Mouse (Mus musculus): Measurements from ENCODE around the gene Wdr35. TPM values are rescaled to one million over a fixed set of nuclear protein-coding genes. Genes with fewer than 3 reads are reported as not detected.
"Not testable (repeated sequence)": the region's sequence is repeated elsewhere in the genome, so short reads cannot be mapped to it uniquely, and the experiment has no call there.

Gene Wdr35
- total RNA-seq, 2 experiments from 2014 or later = 1.1 TPM; not detected in 1

DNA sequence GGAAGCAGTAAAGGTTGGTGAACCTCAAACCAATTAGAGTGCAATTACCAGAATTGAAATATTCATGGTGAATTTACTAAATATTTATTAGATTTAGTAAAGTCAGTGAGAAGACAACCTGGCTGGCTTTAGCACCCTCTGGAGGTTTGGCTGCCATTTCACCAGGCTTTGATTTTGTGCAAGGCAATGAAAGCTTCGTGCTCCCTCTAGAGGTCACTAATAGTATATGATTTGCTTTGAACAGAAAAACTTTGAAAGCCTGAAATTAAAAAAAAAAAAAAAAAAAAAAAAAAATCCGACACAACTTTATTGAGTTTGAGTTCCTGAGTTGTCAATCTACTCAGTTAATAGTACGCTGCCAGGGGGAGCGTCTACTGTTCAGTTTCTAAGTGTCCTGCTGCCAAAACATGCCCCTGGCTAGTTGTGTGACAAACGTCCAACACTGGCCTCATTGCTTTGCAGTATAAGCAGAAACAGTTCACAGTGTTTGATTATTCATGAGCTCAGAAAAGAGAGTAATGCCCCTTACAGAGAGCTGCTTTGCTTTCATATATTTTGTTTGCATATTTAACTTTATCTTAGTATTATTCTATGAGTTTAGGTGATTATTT is 28.5 kb downstream of the Wdr35 start:
- peak; percentile 74; the same call in 1 of the 2 replicates for ATAC-seq (replicated peaks; ENCODE audit: low FRiP score, poor library complexity, severe bottlenecking)

DNA sequence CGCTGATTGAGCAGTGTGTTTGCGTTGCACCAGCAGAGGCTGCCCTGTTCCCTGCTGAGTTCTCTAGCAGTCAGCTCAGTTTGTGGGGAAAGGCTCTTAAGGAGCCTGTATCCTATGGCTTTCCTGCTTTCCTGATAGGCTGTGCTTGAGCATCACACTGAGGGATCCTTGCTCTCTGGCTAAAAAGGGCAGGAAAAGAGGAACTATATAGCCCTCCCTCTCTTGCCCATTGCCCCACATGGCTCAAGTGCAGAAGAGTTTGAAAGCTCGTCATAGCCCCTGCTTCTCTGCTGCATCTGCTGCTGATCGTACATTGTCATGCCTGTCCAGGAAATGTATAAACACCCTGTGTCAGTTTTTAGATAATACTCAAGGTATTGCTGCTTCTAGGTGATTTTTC is 33.5 kb downstream of the Wdr35 start:
- no peak for ATAC-seq (replicated peaks; ENCODE audit: low FRiP score, poor library complexity, severe bottlenecking)

DNA sequence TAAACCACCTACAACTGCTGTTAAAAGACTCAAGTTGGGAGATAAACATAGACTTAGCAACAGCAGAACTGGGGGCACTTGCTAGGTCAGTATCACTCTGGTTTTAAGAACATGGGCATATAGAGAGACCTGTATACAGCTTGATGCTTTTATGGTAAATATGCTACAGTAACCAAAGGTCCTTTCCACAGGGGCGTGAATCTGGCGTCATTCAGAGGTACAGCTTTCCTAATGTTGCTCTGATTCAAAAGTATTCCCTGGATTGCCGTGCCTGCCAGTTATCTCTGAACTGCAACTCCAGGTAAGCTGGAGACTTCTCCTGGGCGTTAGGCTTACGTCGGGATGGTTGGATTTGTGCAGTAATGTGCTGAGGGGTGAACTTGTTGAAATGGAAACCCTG is 34.1 kb downstream of the Wdr35 start:
- no peak for ATAC-seq (replicated peaks; ENCODE audit: low FRiP score, poor library complexity, severe bottlenecking)

DNA sequence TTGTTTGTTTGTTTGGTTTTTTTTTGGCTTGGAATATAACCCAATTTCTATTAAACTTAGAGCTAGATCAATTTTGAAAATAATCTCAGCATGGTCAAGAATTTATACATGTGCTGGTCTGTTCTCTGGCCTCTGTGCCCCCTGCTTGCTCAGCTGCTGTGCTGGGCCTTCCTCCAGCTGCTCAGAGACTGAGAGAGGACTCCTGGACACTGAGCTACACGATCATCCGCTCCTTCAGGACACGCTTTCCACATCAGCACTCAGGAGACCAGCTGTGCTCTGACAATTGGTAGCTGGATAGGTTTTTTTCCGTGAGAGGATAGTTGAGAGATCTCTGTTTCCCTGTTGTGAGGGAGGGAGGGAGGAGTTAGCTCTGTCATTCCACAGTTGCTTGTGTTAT is 36.6 kb downstream of the Wdr35 start:
- ATAC-seq (replicated peaks; ENCODE audit: low FRiP score, poor library complexity, severe bottlenecking) = no peak

DNA sequence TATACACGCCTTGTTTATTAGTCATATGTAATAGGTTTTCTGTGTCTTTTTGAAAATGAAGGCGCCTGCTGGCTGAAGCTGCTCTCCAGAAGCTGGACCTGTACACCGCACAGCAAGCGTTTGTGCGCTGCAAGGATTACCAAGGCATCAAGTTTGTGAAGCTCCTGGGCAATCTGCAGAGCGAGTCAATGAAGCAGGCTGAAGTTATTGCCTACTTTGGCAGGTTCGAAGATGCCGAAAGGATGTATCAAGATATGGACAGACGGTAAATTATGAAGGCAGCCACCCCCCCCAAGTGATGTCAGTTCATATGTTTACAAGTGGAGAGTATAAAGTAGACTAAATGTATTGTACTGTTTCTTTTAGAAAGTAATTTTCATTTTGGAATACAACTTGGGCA is 42.7 kb downstream of the Wdr35 start:
- ATAC-seq (replicated peaks; ENCODE audit: low FRiP score, poor library complexity, severe bottlenecking) = no peak

DNA sequence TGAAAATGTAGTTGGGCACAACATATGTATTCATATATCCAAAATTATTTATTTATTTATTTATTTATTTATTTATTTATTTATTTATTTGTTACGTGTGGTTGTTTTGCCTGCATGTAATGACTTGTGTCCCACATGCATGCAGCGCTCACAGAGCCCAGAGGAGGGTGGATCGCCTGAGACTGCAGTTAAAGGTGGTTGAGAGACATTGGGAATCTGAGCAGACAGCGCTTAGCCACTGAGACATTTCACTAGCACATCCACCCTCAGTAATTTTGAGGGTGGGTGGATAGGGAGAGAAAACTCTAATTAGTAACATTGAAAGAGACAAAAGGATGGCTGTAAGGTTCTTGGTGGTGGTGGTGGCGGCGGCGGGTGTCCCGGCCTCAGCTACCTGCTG is 46.7 kb downstream of the Wdr35 start:
- ATAC-seq (replicated peaks; ENCODE audit: low FRiP score, poor library complexity, severe bottlenecking) = no peak

DNA sequence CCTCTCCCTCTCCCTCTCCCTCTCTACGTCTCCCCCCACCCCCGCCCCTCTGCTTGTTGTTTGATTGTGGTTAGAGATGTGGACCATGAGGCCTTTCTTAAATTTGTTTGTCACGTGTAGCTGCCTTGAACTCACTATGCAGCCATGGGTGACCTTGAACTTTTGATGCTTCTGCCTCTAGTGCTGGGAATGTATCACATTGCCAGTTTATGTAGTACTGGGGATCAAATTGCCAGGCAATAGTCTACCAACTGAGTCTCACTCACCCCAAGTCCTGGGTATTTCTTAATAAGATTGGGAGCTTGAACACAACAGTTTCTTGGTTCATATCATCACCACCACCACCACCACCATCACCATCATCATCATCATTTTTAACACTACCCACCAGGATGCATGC is 47.3 kb downstream of the Wdr35 start:
- no peak for ATAC-seq (replicated peaks; ENCODE audit: low FRiP score, poor library complexity, severe bottlenecking)

DNA sequence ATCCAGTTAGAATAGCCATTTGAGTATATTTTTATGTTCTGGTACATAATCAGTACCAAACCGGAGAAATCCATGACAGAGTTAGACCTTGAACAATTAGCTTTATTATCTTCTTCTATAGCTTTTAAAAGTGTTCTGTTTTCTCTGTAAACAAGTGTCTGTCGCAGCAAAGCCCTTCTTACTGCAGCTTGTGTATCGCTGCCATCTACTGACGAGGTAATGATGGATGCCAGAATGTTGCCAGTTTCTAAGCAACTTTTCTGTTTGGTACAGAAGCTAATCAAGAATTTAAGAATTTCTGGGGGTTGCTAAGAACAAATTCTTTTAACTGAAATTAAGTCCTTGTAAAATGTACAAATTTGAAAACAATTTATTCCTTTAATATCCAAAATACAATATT is 49.3 kb downstream of the Wdr35 start:
- ATAC-seq (replicated peaks; ENCODE audit: low FRiP score, poor library complexity, severe bottlenecking) = no peak

DNA sequence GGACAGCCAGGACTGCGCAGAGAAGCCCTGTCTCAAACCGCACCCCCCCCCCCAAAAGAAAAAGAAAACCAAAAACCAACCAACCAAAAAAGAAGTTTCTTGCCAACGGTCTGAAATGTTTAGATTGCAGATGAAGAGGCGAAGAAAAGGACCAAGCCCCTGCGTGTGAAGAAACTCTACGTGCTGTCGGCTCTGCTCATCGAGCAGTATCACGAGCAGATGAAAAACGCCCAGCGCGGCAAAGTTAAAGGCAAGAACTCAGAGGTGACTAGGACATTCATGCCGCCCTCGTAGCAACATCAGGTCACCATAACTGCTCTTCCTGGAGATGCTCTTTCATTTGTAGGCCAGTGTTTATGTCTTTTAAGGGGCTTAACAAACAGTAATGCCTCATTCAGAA is 50.4 kb downstream of the Wdr35 start:
- no peak for ATAC-seq (replicated peaks; ENCODE audit: low FRiP score, poor library complexity, severe bottlenecking)

DNA sequence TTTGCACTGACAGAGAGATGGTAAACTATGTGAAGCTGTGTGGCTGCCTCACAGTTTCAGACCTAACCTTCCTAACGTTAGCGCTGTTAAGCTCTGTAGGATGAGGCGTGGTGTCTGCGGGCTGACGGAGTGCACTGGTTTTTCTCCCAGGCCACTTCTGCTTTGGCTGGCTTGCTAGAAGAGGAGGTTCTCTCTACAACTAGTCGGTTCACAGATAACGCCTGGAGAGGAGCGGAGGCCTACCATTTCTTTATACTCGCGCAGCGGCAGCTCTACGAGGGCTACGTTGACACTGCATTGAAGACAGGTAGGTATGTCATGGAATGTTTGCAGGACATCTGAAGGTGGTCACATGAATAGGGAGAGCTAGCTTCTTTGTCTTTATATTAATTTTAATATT is 51.0 kb downstream of the Wdr35 start:
- ATAC-seq (replicated peaks; ENCODE audit: low FRiP score, poor library complexity, severe bottlenecking) = no peak

DNA sequence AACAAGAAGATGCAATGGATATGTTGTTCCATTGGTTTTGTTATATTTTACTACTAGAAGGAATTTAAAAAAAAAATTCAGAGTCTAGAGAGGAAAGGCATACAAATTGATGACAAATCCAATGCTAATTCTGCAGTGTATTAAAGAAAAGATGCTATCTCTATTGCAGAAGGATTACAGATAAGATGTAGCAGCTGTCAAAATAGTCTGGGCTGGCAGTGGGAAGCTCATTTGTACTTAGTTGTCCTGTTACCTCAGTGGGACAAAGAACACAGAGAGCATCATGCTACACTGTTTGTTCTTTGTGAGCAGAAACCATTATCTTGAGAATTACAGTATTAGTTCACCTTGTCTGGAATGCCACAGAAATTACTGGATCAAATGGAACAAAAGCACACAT is 53.2 kb downstream of the Wdr35 start:
- ATAC-seq (replicated peaks; ENCODE audit: low FRiP score, poor library complexity, severe bottlenecking) = no peak

DNA sequence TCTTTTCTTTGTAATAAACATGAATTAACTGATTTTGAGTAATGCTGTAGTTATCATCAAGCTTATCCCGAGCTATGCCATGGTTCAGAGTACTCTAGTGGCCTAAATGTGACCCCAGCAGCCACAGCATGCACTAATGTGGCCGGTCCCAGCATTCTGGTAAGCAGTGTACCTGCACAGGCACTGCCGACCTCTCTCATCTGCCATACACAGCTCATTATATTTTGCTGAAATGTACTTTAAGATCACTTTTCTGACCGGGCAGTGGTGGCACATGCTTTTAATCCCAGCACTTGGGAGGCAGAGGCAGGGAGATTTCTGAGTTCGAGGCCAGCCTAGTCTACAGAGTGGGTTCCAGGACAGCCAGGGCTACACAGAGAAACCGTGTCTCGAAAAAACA is 55.1 kb downstream of the Wdr35 start:
- not testable (repeated sequence) for ATAC-seq (replicated peaks; ENCODE audit: low FRiP score, poor library complexity, severe bottlenecking)

DNA sequence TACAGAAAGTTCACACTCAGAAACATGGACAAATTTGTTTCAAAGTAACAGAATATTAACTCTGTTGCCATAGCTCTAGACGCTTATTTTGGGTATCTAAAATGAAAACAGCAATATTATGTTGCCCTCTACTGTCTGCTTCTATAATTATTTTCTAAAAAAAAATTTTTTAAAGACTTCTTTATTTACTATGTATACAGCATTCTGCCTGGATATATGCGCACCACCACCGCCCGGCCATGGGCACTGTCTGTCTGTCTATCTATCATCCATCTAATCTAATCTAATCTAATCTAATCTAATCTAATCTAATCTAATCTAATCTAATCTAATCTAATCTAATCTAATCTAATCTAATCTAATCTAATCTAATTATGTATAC is 55.8 kb downstream of the Wdr35 start:
- ATAC-seq (replicated peaks; ENCODE audit: low FRiP score, poor library complexity, severe bottlenecking) = no peak

DNA sequence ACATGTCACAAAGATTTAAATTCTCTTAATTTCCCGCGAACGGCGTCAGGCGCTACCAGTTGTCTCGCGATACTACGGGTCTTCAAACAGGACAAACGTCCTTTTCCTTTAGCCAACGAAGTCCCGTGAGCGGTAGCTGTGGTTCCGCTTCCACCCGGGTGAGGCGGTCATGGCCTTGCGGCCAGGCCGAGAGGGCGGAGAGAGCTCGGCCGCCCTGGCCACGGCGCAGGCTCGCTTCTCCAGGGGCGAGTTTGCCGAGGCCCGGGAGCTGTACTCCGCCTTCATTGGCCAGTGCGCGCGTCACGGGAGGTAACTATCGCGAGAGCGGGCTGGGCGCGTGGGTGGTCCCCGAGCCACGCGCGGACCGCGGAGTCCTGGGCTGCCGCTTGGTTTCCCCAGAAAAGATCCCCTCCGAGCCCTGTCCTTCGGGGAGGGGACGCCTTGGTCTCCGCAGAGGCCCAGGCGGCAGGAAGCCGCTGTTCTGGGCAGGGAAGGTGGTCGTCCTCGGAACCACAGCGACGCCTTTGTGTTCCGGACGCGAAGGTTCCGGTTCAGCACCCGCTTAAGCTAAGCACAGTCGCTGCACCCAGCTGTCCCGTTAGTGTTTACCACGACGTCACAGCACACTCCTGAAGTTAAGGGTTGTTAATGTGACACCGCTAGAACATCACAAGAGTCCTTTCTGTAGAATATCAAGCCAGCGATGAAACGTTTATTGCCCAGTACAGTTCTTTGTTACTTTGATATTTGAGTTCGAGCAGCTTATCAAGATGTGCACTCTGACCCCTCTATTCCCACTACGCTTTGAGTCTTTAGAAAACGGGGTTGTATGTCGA is 56.4 kb downstream of the Wdr35 start, which contains the start of gene Ttc32:
Ttc32 (plus strand) TSS at position 110 of the 836 bp plus-strand sequence.
- peak; percentile 83 for ATAC-seq (replicated peaks; ENCODE audit: low FRiP score, poor library complexity, severe bottlenecking)

DNA sequence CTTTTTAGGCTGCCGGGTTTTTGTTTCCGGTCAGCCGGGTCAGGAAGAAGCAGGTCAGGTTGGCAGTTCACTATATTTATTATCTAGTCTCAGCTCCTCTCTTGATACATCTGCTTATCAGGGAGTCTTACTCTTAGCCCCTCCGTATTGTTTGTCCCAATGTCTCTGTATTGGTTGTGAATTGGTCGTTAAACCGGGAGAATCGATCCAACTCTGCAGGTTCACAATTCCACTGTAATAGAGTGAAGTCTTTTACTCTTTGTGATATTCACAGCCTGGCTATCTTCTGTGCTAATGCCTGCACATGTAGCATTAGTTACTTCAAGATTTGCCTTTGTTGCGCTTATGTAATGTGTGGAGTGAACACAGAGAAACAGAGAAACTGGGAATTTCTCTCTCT is 57.5 kb downstream of the Wdr35 start:
- no peak for ATAC-seq (replicated peaks; ENCODE audit: low FRiP score, poor library complexity, severe bottlenecking)

DNA sequence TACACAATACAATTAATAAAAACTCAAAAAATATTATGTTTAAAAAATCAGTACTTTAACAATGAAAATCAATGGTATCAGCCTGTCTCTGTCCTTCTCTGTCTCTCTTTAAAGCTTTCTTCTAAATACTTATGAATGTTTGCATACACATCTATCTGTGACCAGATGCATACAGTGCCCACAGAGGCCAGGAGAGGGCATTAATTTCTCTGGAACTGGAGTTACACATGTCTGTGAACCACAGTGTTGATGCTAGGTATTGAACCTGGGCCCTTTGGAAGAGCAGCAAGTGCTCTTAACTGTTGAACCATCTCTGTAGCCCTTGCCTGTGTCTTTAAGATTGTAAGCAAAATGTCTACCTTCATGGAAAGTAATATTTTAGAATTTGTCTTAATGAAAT is 59.4 kb downstream of the Wdr35 start:
- ATAC-seq (replicated peaks; ENCODE audit: low FRiP score, poor library complexity, severe bottlenecking) = no peak

DNA sequence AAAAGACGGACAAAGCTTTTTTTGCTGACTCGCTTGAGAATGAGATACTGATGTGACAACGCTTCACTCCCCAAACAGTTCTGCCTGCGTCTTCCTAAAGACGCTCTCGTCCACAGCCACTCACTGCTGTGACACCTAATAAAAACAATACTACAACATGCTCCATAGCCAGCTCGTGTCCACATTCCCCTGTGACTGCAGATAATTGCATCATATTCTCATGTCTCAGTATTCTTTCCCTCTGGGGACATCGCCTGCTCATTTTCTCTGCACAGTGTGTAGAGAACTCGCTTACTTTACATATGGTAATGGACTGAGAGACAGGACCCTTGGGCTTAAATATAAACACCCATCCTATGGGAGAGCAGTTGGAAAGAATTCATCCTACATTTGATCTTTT is 62.7 kb downstream of the Wdr35 start:
- no peak for ATAC-seq (replicated peaks; ENCODE audit: low FRiP score, poor library complexity, severe bottlenecking)

DNA sequence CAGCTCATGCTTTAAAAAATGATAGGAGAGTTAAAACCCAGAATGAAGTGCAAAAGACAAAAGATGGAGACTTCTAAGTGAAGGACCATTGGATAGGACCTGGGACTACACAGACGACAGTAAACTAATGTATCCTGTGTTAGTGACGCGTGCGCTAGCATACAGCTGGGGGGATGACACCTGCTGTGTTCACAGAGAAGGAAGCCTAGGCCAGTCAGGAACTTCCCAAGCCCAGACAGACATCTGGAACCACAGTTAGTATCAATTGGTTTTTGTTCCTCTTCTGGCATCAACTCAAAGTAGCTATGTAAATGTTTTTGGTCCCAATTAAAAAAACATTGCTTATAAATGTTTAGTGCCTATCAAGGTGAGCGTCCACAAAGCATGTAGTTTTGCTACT is 66.5 kb downstream of the Wdr35 start:
- no peak for ATAC-seq (replicated peaks; ENCODE audit: low FRiP score, poor library complexity, severe bottlenecking)

DNA sequence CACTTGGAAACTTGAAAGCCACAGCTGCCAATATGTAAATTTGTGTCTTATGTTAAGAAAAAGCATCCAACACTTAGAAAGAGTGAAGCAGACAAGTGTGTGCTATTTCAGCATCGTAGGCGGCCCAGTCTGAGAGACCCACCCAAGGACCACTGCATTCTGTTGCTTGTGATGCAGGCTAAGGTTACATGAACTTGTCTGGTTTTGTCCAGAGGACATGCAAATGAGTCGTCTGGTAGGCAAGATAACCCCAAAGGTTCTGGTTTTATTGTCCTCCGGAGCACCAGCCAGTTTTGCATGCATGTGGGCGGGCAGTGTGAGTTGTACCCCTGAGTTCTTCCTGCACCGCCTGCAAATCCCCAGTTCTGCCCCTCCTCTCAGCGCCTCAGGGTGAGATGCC is 67.0 kb downstream of the Wdr35 start:
- no peak for ATAC-seq (replicated peaks; ENCODE audit: low FRiP score, poor library complexity, severe bottlenecking)

DNA sequence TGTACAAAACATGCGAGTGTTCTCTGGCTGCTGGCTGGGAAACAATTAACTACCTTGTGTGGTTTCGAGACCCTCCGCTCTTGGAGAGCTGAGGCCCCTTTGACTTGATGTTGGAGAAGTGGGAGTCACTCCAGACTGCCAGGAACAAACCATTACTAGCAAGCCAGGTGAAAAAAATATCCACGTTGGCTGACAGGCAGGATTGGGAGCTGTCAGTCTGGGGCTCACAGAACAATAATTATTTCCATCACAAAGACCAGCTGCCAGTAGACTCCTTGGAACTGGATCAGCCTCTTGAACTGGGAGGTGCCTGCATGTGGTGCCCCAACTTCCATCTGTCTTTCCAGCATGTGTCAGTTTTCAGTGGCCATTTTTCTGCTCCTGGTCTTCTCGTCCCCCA is 68.6 kb downstream of the Wdr35 start:
- no peak for ATAC-seq (replicated peaks; ENCODE audit: low FRiP score, poor library complexity, severe bottlenecking)

DNA sequence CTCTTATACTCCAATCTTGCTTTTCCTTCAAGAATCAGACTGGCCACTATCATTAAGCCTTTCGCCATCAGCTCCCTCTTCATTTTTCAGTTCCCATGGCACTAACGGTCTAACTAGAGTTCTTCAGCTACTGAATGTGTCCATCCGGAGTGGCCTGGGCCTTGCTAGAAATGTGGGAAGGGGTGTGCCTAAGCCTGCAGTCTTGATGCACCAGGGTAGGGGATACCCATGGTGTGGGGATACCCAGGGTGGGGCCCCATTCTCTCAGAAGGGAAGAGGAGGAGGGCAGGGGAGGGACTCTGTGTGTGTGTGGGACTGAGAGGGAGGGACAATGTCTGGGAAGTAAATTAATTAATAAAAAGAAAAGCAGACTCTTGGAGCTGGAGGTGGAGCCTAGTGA is 69.1 kb downstream of the Wdr35 start:
- no peak for ATAC-seq (replicated peaks; ENCODE audit: low FRiP score, poor library complexity, severe bottlenecking)

DNA sequence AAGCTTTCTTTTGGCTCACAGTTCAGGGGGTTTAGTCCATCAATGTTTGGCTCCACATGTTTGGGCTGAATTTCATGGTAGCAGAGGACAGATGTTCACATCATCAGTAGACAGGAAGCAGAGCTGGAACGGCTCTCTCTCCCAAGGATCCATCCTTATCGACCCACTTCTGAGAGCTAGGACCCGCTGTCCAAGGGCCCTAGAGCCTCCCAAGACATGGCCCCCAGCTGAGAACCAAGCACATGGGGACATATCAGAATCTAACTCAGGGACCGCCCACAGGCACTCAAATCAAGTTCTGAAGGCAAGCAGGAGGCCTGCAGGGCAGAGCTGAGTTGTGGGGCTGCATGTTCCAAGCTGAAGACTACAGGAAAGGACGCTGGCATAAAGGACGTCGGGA is 71.0 kb downstream of the Wdr35 start:
- no peak for ATAC-seq (replicated peaks; ENCODE audit: low FRiP score, poor library complexity, severe bottlenecking)
